Comparison of ENCODE assay signal across 13 mouse cellular contexts in the genomic region with DNA sequence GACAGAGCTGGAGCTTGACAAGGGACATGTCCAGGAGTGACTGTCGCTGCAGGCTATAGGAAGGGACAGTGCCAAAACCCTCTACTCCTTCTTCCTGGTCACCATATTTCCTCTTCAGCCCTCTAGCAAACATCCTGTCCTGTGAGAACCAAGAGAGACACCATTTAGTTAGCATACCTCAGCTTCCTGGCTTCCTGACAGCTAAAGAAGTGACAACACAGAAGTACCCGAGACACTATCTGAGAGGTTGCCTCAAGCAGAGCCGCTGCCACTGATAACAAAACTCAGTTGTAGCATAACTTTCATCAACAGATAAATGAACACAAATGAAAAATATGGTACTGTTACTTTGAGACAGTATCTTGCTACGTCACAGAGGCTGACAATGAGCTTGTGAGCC. TPM values are rescaled to one million over a fixed set of nuclear protein-coding genes. Genes with fewer than 3 reads are reported as not detected.
A peak's percentile ranks its signal among the peaks of the same experiment; 100 is the strongest.
DNase-seq lines count a peak whose midpoint lies in the region; ATAC-seq and TF ChIP-seq lines count a peak whose summit lies in the region.
"Had no signal": no experiment of that assay in that cellular context is flagged by ENCODE, and none has a peak within 500 bp of the region (broad histone marks: within the 10 kb centered on the region; RNA-seq: fewer than 3 reads in every experiment).

No protein-coding gene starts in this region.

- H3K4me3 ChIP-seq in kidney, adult 2 months (ENCODE audit: insufficient read depth, low read depth, low read length) = no peak overlapping the region
- H3K4me3 ChIP-seq in ES-E14 (ENCODE audit: insufficient read depth in 1 of 2, low read depth in 1 of 2, low read length in 2 of 2, poor library complexity in 1 of 2, severe bottlenecking in 1 of 2) = no peak overlapping the region
- no peak overlapping the region for H3K4me3 ChIP-seq in left cerebral cortex, adult 2 months
- H3K4me3 ChIP-seq in kidney, embryonic 15.5 days (replicated peaks) = no peak overlapping the region

- H3K4me1 ChIP-seq in kidney, adult 2 months (ENCODE audit: control insufficient read depth, insufficient read depth, low read length) = peaks cover 18% of the 10 kb centered on the region; the same call in 1 of the 2 replicates
- H3K4me1 ChIP-seq in ES-E14 (ENCODE audit: control insufficient read depth in 2 of 2, insufficient read depth in 2 of 2, low read length in 2 of 2, poor library complexity in 1 of 2) = peaks cover 14 to 24% of the 10 kb centered on the region in 2 experiments
- peaks cover 47% of the 10 kb centered on the region for H3K4me1 ChIP-seq in kidney, embryonic 15.5 days

- H3K9me3 ChIP-seq in ES-E14 (ENCODE audit: control insufficient read depth, insufficient read depth, low read depth, low read length) = no peaks in the 10 kb centered on the region
- no peaks in the 10 kb centered on the region for H3K9me3 ChIP-seq in kidney, embryonic 15.5 days (replicated peaks)

- in situ Hi-C loops in ES-E14 (cut with MboI; ENCODE audit: low sequenced_read_pairs in 2 of 2, unreplicated experiment in 2 of 2) = no loop called here

- no peaks in the 10 kb centered on the region for H3K27me3 ChIP-seq in kidney, adult 2 months (replicated peaks; ENCODE audit: control insufficient read depth, insufficient read depth, low read length)
- H3K27me3 ChIP-seq in kidney, embryonic 15.5 days = no peaks in the 10 kb centered on the region

- peak overlapping the region; percentile 28; the same call in 1 of the 2 replicates for H3K27ac ChIP-seq in kidney, adult 2 months (ENCODE audit: insufficient read depth, low read depth, low read length)
- H3K27ac ChIP-seq in ES-E14 (ENCODE audit: insufficient read depth, low read depth, low read length, poor library complexity, severe bottlenecking) = no peak overlapping the region
- H3K27ac ChIP-seq in left cerebral cortex, adult 2 months = no peak overlapping the region
- H3K27ac ChIP-seq in kidney, embryonic 15.5 days = no peak overlapping the region

- no peak overlapping the region for H3K4me2 ChIP-seq in kidney, embryonic 15.5 days

- H3K36me3 ChIP-seq in kidney, adult 2 months (ENCODE audit: control insufficient read depth, insufficient read depth, low read length) = no peaks in the 10 kb centered on the region; the same call in 1 of the 2 replicates
- H3K36me3 ChIP-seq in ES-E14 (ENCODE audit: control insufficient read depth, insufficient read depth, low read length, poor library complexity, severe bottlenecking) = peaks cover 43% of the 10 kb centered on the region
- H3K36me3 ChIP-seq in kidney, embryonic 15.5 days = peaks cover 92% of the 10 kb centered on the region

- 0 out of 2 replicates have a peak overlapping the region, but pooled peaks have one; percentile 10 for H3K9ac ChIP-seq in ES-E14 (ENCODE audit: insufficient read depth, low read depth, low read length, poor library complexity, severe bottlenecking)
- H3K9ac ChIP-seq in kidney, embryonic 15.5 days = no peak overlapping the region

- intact Hi-C loops in left cerebral cortex, adult 2 months (cut with DNase I) = no loop called here

- peak; percentile 28 for ATAC-seq in CD4-positive, CD25-positive, alpha-beta regulatory T cell, adult 4 months
- ATAC-seq in megakaryocyte, adult 5-6 weeks (ENCODE audit: poor library complexity, severe bottlenecking) = peak; percentile 28; the same call in 1 of the 2 replicates
- no peak for ATAC-seq in kidney, embryonic 15.5 days (replicated peaks; ENCODE audit: low FRiP score)
- ATAC-seq: inflammation-experienced regulatory T-cells, adult 6 months had no signal

- no peak for DNase-seq in kidney, adult 2 months
- DNase-seq in kidney, postnatal 14 days = no peak
- DNase-seq in ES-E14 (ENCODE audit: low read depth, low spot score) = no peak
- no peak for DNase-seq in left cerebral cortex, adult 2 months (ENCODE audit: extremely low spot score in 1 of 2, low spot score in 2 of 2)
- DNase-seq: cerebellum, adult 18-20 months; embryo, embryonic 11 days; layer of hippocampus, postnatal 36 days; lung, postnatal 36 days; right cerebral cortex, postnatal 14 days had no signal

- WGBS in kidney, adult 2 months = 76% methylated on average over 4 of the region's 4 CpGs
- WGBS in kidney, embryonic 15.5 days = 81% methylated on average over 4 of the region's 4 CpGs

- no peak for TF ChIP-seq CTCF in kidney, adult 2 months (conservative IDR thresholded peaks at IDR 0.05; ENCODE audit: insufficient read depth, insufficient read length, low read depth, low read length)
- no peak for TF ChIP-seq CTCF in left cerebral cortex, adult 2 months (IDR thresholded peaks at IDR 0.05)

- no peak for TF ChIP-seq POLR2A in kidney, adult 2 months (IDR thresholded peaks at IDR 0.05; ENCODE audit: low read depth, low read length)

TF ChIP-seq in ES-E14, 5 proteins besides CTCF, POLR2A, EP300 and RAD21:
- no peak for TF ChIP-seq MAFK (IDR thresholded peaks at IDR 0.05; ENCODE audit: insufficient read depth, low read depth, low read length)
- TF ChIP-seq ZC3H11A (IDR thresholded peaks at IDR 0.05; ENCODE audit: borderline replicate concordance, low read depth, low read length) = no peak
- no peak for TF ChIP-seq ZNF384 (IDR thresholded peaks at IDR 0.05; ENCODE audit: low read depth, low read length)
- TF ChIP-seq HCFC1 (IDR thresholded peaks at IDR 0.05; ENCODE audit: borderline replicate concordance, insufficient read depth, low read length) = no peak
- TF ChIP-seq CHD2 (IDR thresholded peaks at IDR 0.05; ENCODE audit: low read depth, low read length) = no peak

RNA-seq across cellular contexts. Expression of gene Cdca4, which starts 7.2 kb away (rescaled TPM):
- polyA plus RNA-seq in kidney, adult 2 months (2012; rRNA removed) = 10.3 and 10.6 TPM in 2 replicates
- 10 to 100 TPM; 70.5 to 85.8 TPM for polyA plus RNA-seq in CD4-positive, CD25-positive, alpha-beta regulatory T cell, adult 4 months (2017; shearing (Covaris generic))
- total RNA-seq in ES-E14 (2012; rRNA removed) = 74.8 and 78.2 TPM in 2 replicates
- 62.0 and 67.7 TPM in 2 replicates for total RNA-seq in megakaryocyte, adult 5-6 weeks (2015)
- total RNA-seq in megakaryocyte, adult 5-6 weeks (2017) = 48.9 and 57.9 TPM in 2 replicates
- 10 to 100 TPM; 10.5 to 12.4 TPM for total RNA-seq in left cerebral cortex, adult 2 months (2021)
- polyA plus RNA-seq in kidney, embryonic 15.5 days (2015; fragmentation: Nextera tagmentation; extraction: Ambion mirVana) = 113 and 122 TPM in 2 replicates

RNA-seq across cellular contexts. Expression of gene Clba1, which starts 13.2 kb away (rescaled TPM):
- polyA plus RNA-seq in kidney, adult 2 months (2012; rRNA removed) = 19.1 and 22.5 TPM in 2 replicates
- polyA plus RNA-seq in CD4-positive, CD25-positive, alpha-beta regulatory T cell, adult 4 months (2017; shearing (Covaris generic)) = under 1 TPM in 1 of 2 experiments, not detected in 1; 0.22 TPM
- total RNA-seq in ES-E14 (2012; rRNA removed) = 3.1 and 5.0 TPM in 2 replicates
- total RNA-seq in megakaryocyte, adult 5-6 weeks (2015) = 0.16 and 0.32 TPM in 2 replicates
- total RNA-seq in megakaryocyte, adult 5-6 weeks (2017) = 0.40 and 0.69 TPM in 2 replicates
- total RNA-seq in left cerebral cortex, adult 2 months (2021) = 10 to 100 TPM; 15.7 to 18.6 TPM
- polyA plus RNA-seq in kidney, embryonic 15.5 days (2015; fragmentation: Nextera tagmentation; extraction: Ambion mirVana) = 11.2 and 11.9 TPM in 2 replicates

RNA-seq across cellular contexts. Expression of gene Ahnak2, which starts 19.5 kb away (rescaled TPM):
- 0.70 and 0.99 TPM in 2 replicates for polyA plus RNA-seq in kidney, adult 2 months (2012; rRNA removed)
- not detected for polyA plus RNA-seq in CD4-positive, CD25-positive, alpha-beta regulatory T cell, adult 4 months (2017; shearing (Covaris generic))
- 22.8 and 25.2 TPM in 2 replicates for total RNA-seq in ES-E14 (2012; rRNA removed)
- total RNA-seq in megakaryocyte, adult 5-6 weeks (2015) = not detected in 2 replicates
- 0.04 and 0.15 TPM in 2 replicates for total RNA-seq in megakaryocyte, adult 5-6 weeks (2017)
- total RNA-seq in left cerebral cortex, adult 2 months (2021) = 1 to 10 TPM; 8.1 to 8.2 TPM
- polyA plus RNA-seq in kidney, embryonic 15.5 days (2015; fragmentation: Nextera tagmentation; extraction: Ambion mirVana) = 1.0 and 1.8 TPM in 2 replicates
- polyA plus RNA-seq: inflammation-experienced regulatory T-cells, adult 6 months had no signal

RNA-seq across cellular contexts. Expression of gene Gpr132, which starts 46.1 kb away (rescaled TPM):
- polyA plus RNA-seq in kidney, adult 2 months (2012; rRNA removed) = 1.7 and 4.6 TPM in 2 replicates
- 100 to 1,000 TPM in 1 of 2 experiments, 10 to 100 TPM in 1; 79.5 to 107 TPM for polyA plus RNA-seq in CD4-positive, CD25-positive, alpha-beta regulatory T cell, adult 4 months (2017; shearing (Covaris generic))
- total RNA-seq in ES-E14 (2012; rRNA removed) = 0.36 and 0.48 TPM in 2 replicates
- total RNA-seq in megakaryocyte, adult 5-6 weeks (2015) = 20.0 and 25.8 TPM in 2 replicates
- 7.6 and 10.7 TPM in 2 replicates for total RNA-seq in megakaryocyte, adult 5-6 weeks (2017)
- under 1 TPM in 1 of 2 experiments, not detected in 1; 0.18 TPM for total RNA-seq in left cerebral cortex, adult 2 months (2021)
- polyA plus RNA-seq in kidney, embryonic 15.5 days (2015; fragmentation: Nextera tagmentation; extraction: Ambion mirVana) = 0.12 and 0.14 TPM in 2 replicates
- total RNA-seq: layer of hippocampus, postnatal 36 days had no signal

Comparison
In these comparisons a context has a peak if more than half of its experiments do, and no peak if none do; other contexts are left out.
1. RNA of gene Ahnak2, which starts 19.5 kb away (total RNA-seq): 22.8 to 25.2 TPM in ES-E14 and 8.1 to 8.2 TPM in left cerebral cortex, adult 2 months; 0.04 to 0.15 TPM in megakaryocyte, adult 5-6 weeks; every median in the first group is over 4 times any median in the second.